Mouse (Mus musculus): Measurements from ENCODE around the gene Cpeb4. TPM values are rescaled to one million over a fixed set of nuclear protein-coding genes. Genes with fewer than 3 reads are reported as not detected.

The Cpeb4 gene
- polyA plus RNA-seq, 1 experiment = 4.9 TPM

- H3K36me3 ChIP-seq (ENCODE audit: control insufficient read depth, insufficient read depth, low read length) = no peaks in the 10 kb centered on the region
- H3K27ac ChIP-seq (ENCODE audit: insufficient read depth, low read depth, low read length) = no peak overlapping the region
- H3K27me3 ChIP-seq (ENCODE audit: control insufficient read depth, insufficient read depth, low read length) = no peaks in the 10 kb centered on the region; the same call in 1 of the 2 replicates
- TF ChIP-seq POLR2A (IDR thresholded peaks at IDR 0.05; ENCODE audit: low read depth, low read length) (no peak), CTCF (IDR thresholded peaks at IDR 0.05; ENCODE audit: extremely low read depth, insufficient read length, insufficient replicate concordance, low read depth, low read length) (no peak)
- peaks cover 7% of the 10 kb centered on the region; the same call in 1 of the 2 replicates for H3K4me1 ChIP-seq (ENCODE audit: control insufficient read depth, insufficient read depth, insufficient read length, low read length)
- 70% methylated on average over 5 of the region's 5 CpGs for WGBS
- H3K4me3 ChIP-seq (ENCODE audit: low read depth, low read length) = no peak overlapping the region
These were observed 17.1 kb upstream of the Cpeb4 start for GRCm38 (mm10) chr11:31854955-31855354.

- WGBS = 92% methylated on average over 4 of the region's 4 CpGs
- no peak for TF ChIP-seq CTCF (IDR thresholded peaks at IDR 0.05; ENCODE audit: extremely low read depth, insufficient read length, insufficient replicate concordance, low read depth, low read length)
- TF ChIP-seq POLR2A (IDR thresholded peaks at IDR 0.05; ENCODE audit: low read depth, low read length) = no peak
- Histone ChIP-seq H3K4me3 (ENCODE audit: low read depth, low read length) (no peak overlapping the region), H3K4me1 (ENCODE audit: control insufficient read depth, insufficient read depth, insufficient read length, low read length) (no peaks in the 10 kb centered on the region), H3K27me3 (ENCODE audit: control insufficient read depth, insufficient read depth, low read length) (no peaks in the 10 kb centered on the region; the same call in 1 of the 2 replicates), H3K36me3 (ENCODE audit: control insufficient read depth, insufficient read depth, low read length) (no peaks in the 10 kb centered on the region), H3K27ac (ENCODE audit: insufficient read depth, low read depth, low read length) (no peak overlapping the region)
These were observed 14.5 kb upstream of the Cpeb4 start for GRCm38 (mm10) chr11:31857479-31857878.

GRCm38 (mm10) chr11:31861149-31861890 is 10.7 kb upstream of the Cpeb4 start:
- Histone ChIP-seq H3K4me1 (ENCODE audit: control insufficient read depth, insufficient read depth, insufficient read length, low read length) (no peaks in the 10 kb centered on the region), H3K27ac (ENCODE audit: insufficient read depth, low read depth, low read length) (no peak overlapping the region), H3K4me3 (ENCODE audit: low read depth, low read length) (no peak overlapping the region), H3K36me3 (ENCODE audit: control insufficient read depth, insufficient read depth, low read length) (no peaks in the 10 kb centered on the region), H3K27me3 (ENCODE audit: control insufficient read depth, insufficient read depth, low read length) (no peaks in the 10 kb centered on the region; the same call in 1 of the 2 replicates)
- 84% methylated on average over 6 of the region's 6 CpGs for WGBS
- no peak for TF ChIP-seq POLR2A (IDR thresholded peaks at IDR 0.05; ENCODE audit: low read depth, low read length)
- no peak for TF ChIP-seq CTCF (IDR thresholded peaks at IDR 0.05; ENCODE audit: extremely low read depth, insufficient read length, insufficient replicate concordance, low read depth, low read length)

- no peak for TF ChIP-seq CTCF (IDR thresholded peaks at IDR 0.05; ENCODE audit: extremely low read depth, insufficient read length, insufficient replicate concordance, low read depth, low read length)
- 73% methylated on average over 4 of the region's 4 CpGs for WGBS
These were observed 4.0 kb upstream of the Cpeb4 start for GRCm38 (mm10) chr11:31867976-31868375.

GRCm38 (mm10) chr11:31870285-31871010 is 1.6 kb upstream of the Cpeb4 start:
- Histone ChIP-seq H3K4me3 (ENCODE audit: low read depth, low read length) (peak overlapping the region; percentile 82), H3K36me3 (ENCODE audit: control insufficient read depth, insufficient read depth, low read length) (peaks cover 2% of the 10 kb centered on the region; the same call in 1 of the 2 replicates), H3K27ac (ENCODE audit: insufficient read depth, low read depth, low read length) (peak overlapping the region; percentile 77), H3K27me3 (ENCODE audit: control insufficient read depth, insufficient read depth, low read length) (no peaks in the 10 kb centered on the region), H3K4me1 (ENCODE audit: control insufficient read depth, insufficient read depth, insufficient read length, low read length) (peaks cover 4% of the 10 kb centered on the region; the same call in 1 of the 2 replicates)
- under 1% methylated on average over 52 of the region's 53 CpGs for WGBS
- peak; percentile 98 for TF ChIP-seq POLR2A (IDR thresholded peaks at IDR 0.05; ENCODE audit: low read depth, low read length)
- no peak for TF ChIP-seq CTCF (IDR thresholded peaks at IDR 0.05; ENCODE audit: extremely low read depth, insufficient read length, insufficient replicate concordance, low read depth, low read length)

More at GRCm38 (mm10) chr11:31867976-31868375, 4.0 kb upstream of the Cpeb4 start:
- Histone ChIP-seq H3K4me3 (ENCODE audit: low read depth, low read length) (no peak overlapping the region), H3K27ac (ENCODE audit: insufficient read depth, low read depth, low read length) (no peak overlapping the region), H3K4me1 (ENCODE audit: control insufficient read depth, insufficient read depth, insufficient read length, low read length) (peaks cover 4% of the 10 kb centered on the region; the same call in 1 of the 2 replicates), H3K27me3 (ENCODE audit: control insufficient read depth, insufficient read depth, low read length) (no peaks in the 10 kb centered on the region), H3K36me3 (ENCODE audit: control insufficient read depth, insufficient read depth, low read length) (no peaks in the 10 kb centered on the region)

- Histone ChIP-seq H3K27ac (ENCODE audit: insufficient read depth, low read depth, low read length) (peak overlapping the region; percentile 54), H3K36me3 (ENCODE audit: control insufficient read depth, insufficient read depth, low read length) (peaks cover 2% of the 10 kb centered on the region; the same call in 1 of the 2 replicates), H3K27me3 (ENCODE audit: control insufficient read depth, insufficient read depth, low read length) (no peaks in the 10 kb centered on the region), H3K4me1 (ENCODE audit: control insufficient read depth, insufficient read depth, insufficient read length, low read length) (peaks cover 4% of the 10 kb centered on the region; the same call in 1 of the 2 replicates), H3K4me3 (ENCODE audit: low read depth, low read length) (peak overlapping the region; percentile 82)
- TF ChIP-seq POLR2A (IDR thresholded peaks at IDR 0.05; ENCODE audit: low read depth, low read length) = no peak
- TF ChIP-seq CTCF (IDR thresholded peaks at IDR 0.05; ENCODE audit: extremely low read depth, insufficient read length, insufficient replicate concordance, low read depth, low read length) = no peak
- WGBS = under 1% methylated on average over 21 of the region's 21 CpGs
These were observed 873 bp upstream of the Cpeb4 start for GRCm38 (mm10) chr11:31871135-31871541.
